Mouse (Mus musculus) 3134 (cell line): Measurements from ENCODE around the gene Med29.

Experiments
- DNase-seq: peaks from one replicate; pipeline ENCODE4 v3.0.0-alpha.2; 2011; ENCODE audit warnings: low spot score; ENCODE audit not compliant: insufficient read length; ENCODE audit errors: extremely low read depth

The Med29 gene

DNA sequence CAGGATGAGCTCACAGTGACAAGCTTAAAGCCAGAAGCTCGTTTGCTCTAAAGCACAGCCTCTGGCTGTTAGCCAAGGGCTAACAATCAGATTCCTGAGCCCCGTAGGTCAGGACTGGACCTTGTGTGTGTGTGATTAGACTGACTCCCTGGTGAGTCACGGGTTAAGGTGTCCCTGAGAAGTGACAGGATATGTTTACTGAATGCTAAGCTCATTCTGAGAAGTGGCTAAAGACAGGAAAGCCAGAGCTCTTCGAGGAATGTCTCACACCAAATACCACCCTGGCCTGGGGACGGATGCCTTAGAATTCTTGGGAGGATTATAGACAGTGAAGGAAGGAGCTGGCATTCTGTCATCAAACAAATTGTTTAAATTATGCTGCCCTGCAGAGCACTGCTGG is 34.5 kb downstream of the Med29 start:
- DNase-seq = no peak

DNA sequence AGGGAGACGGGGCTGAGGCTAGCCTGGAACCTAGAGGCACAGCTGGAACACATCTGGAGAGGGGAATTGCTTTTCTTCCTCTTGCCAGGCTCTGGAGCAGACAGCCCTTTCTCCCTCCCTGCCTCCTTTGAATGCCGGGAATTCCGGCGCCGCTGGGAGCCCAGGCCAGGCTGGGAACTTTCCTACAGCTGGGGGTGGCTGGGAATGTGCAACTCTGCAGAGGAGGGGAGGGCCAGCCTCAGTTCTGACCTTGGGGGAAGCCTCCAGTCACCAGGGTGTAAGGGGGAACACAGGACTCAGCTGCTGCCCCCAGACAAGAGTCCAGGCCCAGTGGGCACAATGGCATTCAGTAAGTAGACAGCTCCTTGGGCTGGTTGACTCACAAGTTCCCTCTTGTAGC is 35.5 kb downstream of the Med29 start:
- no peak for DNase-seq

DNA sequence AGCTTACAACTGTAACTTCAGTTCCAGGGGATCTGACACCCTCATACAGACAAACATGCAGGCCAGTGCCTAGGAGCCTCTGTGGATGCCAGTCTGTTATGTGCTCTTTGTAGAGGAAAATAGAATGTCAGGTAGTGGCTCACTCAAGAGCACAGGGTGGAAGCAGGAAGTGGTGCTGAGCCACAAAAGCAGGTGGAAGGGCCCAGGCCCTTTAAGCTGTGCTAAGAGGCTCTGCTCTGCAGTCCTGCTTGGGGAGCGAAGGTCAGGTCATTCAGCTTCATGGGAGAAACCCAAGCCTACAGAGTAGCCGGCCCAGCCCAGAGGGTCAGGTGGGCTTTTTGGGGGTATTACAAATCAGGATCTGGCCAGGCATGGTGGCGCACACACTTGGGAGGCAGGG is 37.3 kb downstream of the Med29 start:
- no peak for DNase-seq

DNA sequence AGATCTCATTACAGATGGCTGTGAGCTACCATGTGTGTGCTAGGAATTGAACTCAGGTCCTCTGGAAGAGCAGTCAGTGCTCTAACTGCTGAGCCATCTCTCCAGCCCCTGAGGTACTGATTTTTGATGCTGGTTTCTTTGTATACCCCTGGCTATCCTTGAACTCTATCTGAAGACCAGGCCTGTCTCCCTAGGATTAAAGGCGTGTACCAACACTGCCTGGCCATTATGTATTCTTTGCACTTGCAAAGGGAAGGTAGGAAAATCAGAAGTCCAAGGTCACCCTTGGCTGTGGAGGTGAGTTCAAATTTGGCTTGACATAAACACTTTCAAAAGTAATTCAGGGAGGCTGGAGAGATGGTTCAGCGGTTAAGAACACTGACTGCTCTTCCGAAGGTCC is 37.9 kb downstream of the Med29 start:
- DNase-seq = no peak

DNA sequence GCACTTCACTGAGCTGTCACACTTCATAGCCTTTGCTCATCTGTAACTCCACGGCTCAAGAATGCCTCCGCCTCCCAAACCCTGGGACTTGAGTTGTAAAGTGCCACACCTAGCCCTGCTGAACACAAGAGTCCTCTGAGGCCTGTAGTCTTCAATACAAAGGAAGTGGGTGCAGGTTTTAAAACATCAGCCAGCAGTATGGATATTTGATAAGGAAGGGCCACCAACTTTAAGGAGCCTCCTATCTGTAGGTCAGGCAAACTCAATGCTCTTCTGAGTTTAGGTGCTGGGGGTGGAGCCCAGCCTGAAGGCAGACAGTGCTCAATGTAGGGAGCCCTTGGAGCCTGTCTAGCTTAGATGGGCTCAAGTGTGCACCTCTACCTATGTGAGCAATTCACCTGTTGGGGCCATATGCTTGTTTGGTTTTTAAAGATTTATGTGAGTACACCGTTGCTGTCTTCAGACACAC is 38.4 kb downstream of the Med29 start:
- no peak for DNase-seq

DNA sequence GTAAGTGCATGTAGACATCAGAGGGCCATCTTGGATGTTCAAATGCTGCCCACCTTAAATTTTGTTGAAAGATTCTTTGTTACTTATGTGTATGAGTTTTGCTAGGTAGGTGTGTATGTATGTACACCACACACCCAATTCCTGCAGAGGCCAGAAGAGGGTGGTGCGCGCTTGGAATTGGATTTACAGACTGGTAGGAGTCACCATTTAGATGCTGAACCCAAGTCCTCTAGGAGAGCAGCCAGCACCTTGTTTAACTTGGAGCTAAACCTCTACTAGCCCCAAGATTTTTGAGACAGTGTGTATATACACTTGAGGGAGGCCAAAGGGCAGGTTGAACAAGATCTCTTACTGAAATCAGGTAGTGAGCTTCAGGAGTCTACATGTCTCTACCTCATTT is 39.2 kb downstream of the Med29 start:
- DNase-seq = no peak

DNA sequence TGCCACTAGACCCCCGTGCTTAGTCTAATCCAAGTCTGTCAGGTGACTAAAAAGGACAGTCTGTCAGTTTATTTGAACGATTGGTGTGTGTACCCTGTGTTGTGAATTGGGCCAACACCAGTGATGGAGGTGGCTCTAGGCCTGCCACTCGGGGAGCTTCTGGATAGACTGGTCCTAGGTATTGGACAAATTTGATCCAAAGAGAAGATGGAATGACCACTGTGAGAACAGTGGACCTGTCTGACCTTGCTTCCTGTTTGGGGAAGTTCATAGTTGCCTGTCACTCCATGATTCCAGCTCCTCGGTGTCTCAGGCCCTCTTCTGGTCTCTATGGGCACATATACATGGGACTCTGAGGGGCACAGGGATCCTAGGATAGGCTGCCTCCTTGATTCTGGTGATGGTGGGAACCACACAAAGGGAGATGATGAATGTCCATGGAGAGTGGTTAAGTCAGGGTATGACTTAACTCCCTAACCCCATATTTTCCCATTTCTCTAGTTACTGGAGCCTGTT is 40.8 kb downstream of the Med29 start:
- no peak for DNase-seq

DNA sequence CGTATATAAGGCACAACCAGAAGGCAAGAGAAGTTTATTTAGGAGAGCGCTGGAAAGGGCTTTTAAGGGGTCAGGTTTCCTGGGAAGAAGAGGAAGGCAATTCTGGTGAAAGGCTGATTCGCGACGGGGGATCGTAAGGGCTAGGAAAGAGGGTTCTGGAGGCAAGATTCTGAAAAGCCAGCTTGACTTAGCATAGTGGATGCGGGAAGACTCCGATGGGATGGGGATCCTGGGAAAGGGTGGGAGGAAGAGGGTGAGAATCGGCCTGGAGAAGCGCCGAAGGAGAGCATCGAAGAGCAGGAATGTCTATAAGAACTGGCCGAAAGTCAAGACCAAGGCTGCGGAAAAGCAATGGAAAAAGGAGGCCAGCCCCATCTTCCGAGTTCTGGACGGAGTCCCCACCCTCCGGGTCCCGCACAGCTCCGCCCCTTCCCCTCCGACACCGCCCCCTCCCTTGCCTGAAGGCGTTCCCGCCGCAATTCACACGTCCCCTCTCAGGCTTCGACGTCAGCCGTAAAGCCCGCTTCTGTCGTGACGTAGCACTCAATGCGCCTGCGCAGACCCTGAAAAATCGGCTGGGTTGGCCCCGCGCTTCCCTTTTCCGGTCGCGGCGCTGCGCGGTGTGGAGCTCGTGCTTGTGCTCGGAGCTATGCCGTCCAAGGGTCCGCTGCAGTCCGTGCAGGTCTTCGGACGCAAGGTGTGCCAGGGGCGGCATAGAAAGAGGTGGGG is 42.2 kb downstream of the Med29 start, which contains the start of gene Rps16:
Gene Rps16, plus strand, starts transcription at position 498 of the 729 bp plus-strand sequence.
- DNase-seq = peak; percentile 97

DNA sequence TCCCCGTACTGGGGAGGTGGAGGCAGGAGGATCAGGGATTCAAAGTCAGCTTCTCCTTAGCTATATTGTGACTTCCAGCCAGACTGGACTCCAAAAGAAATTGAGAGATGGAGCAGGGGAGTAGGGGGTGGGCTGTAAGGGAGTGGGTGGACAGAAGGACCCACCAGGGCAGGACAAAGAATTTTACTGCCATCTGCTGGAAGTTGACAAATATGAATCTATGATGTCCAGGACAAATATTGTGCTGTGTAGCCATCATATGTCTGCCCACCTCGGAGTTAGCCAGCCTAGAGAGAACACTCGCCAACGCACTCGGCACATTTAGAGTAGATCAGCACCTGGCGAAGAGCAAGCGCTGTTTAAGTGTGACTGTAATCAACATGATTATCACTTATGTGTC is 43.9 kb downstream of the Med29 start:
- no peak for DNase-seq

DNA sequence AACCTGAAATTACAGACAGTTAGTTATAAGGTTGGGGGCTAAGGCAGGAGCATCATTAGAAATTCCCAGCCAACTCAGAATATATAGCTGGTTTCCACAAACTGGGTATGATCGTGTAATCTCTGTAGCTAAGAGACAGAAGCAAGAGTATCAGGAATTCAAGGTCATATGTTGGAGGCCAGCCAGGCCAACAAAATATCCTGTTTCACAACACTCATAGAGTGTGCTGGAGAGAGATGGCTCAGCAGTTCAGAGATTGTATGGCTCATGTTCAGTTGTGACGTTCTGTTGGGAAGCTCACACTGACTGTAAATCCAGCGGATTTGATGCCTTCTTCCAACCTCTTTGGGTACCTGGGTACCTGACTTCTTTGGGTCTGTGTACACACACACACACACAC is 44.8 kb downstream of the Med29 start:
- DNase-seq = no peak

DNA sequence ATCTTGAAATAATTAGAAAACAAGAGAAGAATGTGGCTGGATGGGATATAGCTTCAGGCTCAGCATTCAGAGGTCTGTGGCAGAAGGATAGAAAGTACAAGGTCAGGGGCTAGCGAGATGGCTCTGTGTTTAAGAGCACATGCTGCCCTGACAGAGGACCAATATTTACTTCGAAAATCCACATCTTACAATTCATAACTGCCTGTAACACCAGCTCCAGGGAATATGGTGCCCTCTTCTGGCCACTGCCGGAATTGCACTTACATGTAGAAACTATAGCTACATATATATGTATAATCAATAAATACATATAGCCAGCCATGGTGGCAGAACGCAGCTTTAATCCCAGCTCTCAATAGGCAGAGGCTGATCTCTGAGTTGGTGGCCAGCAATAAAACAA is 47.9 kb downstream of the Med29 start:
- no peak for DNase-seq

DNA sequence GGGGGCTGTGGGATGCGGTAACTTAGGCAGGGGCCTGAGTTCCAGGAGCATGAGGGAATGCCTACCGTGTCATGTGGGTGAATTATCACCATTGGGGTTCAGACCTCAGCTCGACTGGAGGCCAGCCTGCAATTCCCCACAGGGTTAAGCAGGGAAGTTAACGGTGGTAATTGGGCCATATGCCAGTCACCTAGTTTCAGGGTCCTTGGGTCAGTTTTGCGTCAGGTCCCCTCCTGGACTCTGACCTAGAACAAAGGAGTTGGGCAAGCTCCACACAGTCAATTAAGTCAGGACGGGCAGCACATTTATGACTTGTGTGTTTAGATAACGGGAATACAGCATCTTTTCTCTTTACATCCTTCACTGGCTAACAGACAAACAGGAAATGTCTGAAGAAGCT is 51.1 kb downstream of the Med29 start:
- DNase-seq = no peak

DNA sequence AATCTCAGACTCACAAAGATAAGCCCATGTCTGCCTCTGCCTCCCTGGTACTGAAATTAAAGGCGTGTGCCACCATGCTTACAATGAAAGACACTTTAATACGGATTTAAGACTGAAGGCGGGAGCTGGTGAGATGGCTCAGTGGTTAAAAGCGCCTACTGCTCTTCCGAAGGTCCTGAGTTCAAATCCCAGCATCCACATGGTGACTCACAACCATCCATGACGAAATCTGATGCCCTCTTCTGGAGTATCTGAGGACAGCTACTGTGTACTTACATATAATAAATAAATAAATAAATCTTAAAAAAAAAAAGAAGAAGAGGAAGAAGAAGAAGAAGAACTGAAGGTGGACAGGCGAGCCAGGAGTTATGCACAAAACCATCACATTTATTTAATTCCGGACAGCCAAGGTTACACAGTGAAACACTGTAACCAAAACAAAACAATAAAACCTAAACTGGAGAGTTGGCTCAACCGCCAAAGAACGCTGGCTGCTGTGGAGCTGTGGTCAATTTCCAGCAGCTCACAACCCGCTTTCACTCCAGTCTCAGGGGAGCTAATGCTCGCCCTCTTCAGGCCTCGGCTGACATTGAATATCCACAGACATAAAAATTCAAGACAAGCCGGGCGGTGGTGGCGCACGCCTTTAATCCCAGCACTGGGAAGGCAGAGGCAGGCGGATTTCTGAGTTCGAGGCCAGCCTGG is 53.1 kb downstream of the Med29 start:
- DNase-seq = peak; percentile 64

DNA sequence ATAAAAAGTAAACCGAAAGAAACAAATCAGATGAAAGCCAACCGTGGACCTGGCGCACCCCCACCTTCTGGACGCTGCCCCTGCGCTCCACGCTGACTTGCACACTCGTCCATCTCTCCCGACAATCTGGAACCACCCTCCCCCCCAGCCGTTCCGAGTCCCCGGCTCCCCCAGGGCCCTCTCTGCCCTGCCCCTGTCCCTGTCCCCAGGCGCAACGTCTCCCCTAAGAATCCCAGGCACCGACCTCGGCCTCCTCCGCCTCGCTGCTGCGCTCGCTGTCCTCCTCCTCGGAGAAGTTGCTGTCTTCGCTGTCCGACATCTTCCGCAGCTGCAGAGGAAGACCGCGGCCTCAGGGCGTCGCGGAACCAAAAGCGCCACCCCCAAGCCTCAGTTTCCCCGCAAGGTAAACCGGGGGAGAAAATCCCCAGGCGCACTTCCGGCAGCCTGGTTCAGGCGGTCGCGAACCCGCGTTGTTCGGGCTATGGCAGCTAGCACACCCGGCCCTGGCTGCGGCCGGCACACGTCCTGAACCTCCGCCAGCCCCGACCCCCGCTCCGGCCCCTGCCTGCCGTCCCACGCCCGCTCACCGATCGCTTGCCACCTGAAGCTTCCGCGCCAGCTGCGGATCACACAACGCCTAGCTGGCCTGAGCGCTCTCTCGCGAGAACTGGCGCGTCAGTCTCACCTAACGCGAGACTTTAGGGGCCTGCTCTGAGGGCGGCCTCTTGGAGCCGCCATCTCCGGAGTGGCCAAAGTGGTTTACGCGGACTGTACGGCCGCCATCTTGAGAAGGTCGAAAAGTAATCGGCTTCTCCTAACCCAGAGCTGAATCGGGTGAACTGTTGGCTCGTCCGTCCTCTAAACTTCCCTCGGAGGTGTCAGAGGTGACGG is 54.2 kb downstream of the Med29 start, which contains the start of gene Supt5:
Gene Supt5, minus strand, starts transcription at position 639 of the 891 bp plus-strand sequence.
- DNase-seq = peak; percentile 91
